Mouse (Mus musculus) adrenal gland (tissue): ENCODE measurements at regions not wholly inside any gene's neighbourhood (a gene's known extent, or its start where the extent isn't known, plus 50 kb on each side); places are given as distances from the start of the nearest gene placed in this dataset.

Source experiments
- intact Hi-C: fragments of 180-260 bp; cut with DNase I; formaldehyde crosslinking; loops from one replicate; pipeline ENCODE4 v1.15.1; 2025

GRCm38 (mm10) chr8:90504521-90504920, 156.4 kb upstream of the Tox3 start:
- intact Hi-C loops: no loop called here

GRCm38 (mm10) chr8:90503306-90503705, 155.2 kb upstream of the Tox3 start:
- intact Hi-C loops: no loop called here

- intact Hi-C loops: no loop called here
Observed at GRCm38 (mm10) chr8:90502879-90503278, 154.7 kb upstream of the Tox3 start.

DNA sequence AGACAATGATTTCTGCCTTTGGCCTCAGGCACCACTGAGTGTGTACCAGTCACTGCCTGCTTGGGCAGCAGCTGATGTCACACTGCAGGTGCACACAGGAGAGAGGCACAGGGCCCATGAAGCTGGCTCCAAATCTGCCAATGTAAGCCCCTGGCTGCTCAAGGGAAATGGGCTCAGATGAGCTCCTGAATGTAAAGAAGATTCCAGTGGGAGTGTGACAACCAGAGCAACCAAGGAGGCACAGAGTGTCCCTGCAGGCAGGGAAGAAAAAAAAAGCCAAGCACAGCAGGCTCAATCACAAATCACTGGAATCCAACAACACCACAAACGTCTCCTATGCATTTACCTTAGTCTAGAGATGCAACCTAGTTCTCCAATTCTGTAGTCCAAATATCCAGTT, 151.2 kb upstream of the Tox3 start:
- intact Hi-C loops: no loop called here

GRCm38 (mm10) chr8:90496658-90497163, 148.6 kb upstream of the Tox3 start:
- intact Hi-C loops: no loop called here

DNA sequence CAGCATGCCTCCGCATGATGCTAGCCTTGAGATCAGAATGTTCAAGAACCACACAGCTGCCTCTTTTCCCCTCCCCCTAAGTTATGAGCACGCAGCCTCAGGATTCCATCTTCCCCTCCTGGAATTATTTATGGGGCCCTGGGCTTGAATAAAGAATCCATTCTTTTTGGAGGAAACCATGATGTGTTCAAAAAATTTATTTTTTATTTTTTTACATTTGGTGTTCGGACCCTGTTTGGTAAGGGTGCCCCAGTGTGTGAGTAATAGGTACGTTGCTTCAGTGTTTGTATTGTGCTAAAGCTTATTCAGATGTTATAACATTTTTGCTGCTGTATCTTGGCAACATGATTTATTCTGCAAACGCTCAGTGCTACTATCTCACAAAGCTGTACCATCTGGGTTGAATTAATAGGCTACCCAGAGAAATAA, 147.8 kb upstream of the Tox3 start:
- intact Hi-C loops: no loop called here

DNA sequence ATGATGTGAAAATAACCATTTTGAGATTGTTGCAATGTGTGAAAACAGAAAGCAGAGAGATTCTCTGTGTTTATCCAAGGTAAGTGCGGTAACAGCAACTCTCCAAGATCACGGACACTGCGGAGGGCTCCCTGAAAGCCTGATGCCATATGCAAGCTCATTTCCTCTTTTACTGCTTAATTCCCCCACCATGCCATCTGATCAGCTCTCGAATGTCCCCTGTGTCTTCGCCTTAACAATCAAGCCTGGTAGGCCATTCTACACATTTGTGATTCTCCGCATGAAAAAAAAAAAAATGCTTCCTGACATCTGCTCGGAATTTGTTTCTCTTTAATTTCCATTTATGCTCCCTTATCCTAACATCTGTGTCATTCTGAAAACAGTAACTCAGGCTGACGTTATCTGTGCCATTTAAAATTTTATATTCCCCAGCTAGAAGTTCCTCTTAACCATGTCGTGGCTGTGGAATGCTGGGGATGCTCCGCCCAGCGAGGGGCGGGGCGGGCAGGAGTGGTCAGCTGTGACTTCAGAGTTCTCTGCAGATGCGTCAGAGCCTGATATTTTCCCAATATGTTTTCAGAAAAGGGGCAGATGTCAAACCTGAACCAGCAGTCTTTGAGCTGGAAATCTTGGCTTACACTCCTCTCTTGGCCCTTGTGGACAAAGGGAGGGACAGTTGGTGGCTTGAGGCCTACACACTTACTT, 144.5 kb upstream of the Tox3 start:
- intact Hi-C loops: no loop called here

GRCm38 (mm10) chr8:90491691-90492090, 143.5 kb upstream of the Tox3 start:
- intact Hi-C loops: no loop called here

DNA sequence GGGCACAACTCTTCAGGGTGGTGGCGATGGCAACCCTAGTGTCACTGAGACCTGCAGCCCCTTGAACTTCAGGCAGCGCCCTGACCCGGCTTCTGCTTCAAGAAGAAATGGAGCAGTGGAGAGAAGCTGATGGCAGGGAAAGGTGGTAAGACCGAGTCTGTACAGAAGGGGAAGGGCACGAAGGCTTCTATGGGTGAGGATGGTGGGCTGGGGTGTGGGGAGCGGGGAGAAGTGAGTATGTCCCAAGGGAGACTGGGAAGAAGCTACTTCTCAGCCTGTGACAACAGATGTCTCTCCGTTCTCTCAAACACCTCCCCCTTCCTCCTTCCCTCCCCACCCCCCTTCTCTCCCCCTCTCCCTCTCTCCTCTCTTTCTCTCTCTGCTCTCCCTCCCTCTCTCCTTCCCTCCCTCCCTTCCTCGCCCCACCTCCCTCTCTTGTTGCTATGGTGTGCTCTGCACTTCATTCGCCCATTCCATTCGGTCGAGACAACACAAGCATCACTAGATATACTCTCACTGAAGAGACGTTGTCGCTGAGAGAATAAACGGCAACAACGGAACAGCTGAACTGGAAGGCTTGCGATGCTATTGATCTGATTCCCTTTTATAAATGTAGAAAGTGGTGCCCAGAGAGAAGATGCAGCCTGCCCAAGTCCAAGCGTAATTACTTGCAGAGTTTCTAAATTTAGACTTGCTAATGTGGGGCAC, 142.7 kb upstream of the Tox3 start:
- intact Hi-C loops: no loop called here

DNA sequence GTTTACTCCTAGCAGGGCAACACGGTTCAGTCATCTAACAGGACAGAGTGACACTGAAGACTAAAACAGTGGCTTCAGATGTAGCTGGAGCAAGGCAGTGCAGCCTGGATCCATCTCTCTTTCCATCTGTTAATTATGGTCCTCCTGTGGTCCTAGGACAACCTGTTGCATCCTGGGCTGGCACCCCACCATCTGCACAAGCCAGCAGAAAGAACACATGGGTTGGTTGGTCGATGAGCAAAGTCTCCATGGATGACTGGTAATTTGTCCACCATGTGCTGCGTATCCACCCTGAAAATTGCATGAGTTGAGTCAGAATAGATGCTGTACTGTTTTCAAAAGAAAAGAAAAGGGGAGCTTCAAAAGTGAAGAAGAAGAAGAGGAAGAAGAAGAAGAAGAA, 138.4 kb upstream of the Tox3 start:
- intact Hi-C loops: no loop called here

DNA sequence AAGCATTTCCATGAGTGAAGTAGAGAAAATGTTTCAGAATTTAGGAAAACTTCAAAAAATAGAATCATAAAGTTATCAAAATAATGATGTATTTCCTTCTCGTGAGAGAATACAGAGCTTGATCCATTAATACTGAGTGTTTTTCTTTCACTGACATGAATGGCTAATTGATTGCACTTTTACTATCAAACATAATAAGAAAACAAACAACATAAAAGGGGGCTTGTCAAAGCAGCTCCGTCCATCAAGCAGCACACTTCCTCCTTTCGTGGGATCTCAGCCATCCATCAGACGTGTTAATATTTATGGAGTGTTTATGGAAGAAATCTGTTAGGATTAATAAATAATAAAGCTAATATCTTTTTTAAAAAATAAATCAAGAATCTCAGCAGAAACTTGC, 130.0 kb upstream of the Tox3 start:
- intact Hi-C loops: no loop called here

- intact Hi-C loops: no loop called here
Observed at GRCm38 (mm10) chr8:90474066-90474465, 125.9 kb upstream of the Tox3 start.

GRCm38 (mm10) chr8:90470826-90471225, 122.7 kb upstream of the Tox3 start:
- intact Hi-C loops: no loop called here

DNA sequence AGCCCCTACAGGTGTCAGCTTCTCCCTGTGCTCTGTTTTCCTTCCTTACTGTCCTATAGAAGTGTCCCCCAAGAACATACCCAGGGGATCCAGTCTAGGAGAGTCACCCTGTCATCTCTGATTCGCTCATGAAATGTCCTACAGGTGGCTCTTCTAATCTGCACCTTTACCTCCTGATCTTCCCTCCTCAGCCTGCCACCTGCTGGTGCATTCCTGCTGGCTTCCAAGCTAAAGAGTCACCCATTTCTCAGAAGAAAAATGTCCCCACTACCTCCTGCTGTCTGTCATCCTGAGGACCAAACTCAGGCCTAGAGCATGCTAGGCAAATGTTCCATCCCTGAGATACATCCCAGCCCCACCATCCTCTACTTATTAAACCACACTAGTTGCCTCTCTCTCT, 115.6 kb upstream of the Tox3 start:
- intact Hi-C loops: no loop called here

DNA sequence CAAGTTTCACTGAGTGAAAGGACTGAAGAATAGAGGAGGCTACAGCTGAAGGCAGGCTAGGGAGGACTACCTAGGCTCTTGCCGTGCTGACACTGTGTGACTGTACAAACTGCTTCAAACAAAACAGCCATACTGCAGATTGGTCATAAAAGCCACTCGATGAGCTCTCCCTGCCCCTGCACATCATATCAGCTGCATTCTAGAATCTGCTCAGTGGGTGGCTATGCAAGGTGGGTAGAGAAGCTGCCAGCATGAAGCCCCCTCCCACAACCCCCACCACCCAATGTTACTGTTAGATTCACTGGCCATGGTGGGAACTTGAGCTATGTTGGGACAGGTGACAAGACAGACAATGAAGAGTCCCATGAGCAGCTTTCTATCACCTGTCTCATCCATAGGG, 107.2 kb upstream of the Tox3 start:
- intact Hi-C loops: no loop called here

- intact Hi-C loops: no loop called here
Observed at GRCm38 (mm10) chr8:90454130-90454529, 106.0 kb upstream of the Tox3 start.

DNA sequence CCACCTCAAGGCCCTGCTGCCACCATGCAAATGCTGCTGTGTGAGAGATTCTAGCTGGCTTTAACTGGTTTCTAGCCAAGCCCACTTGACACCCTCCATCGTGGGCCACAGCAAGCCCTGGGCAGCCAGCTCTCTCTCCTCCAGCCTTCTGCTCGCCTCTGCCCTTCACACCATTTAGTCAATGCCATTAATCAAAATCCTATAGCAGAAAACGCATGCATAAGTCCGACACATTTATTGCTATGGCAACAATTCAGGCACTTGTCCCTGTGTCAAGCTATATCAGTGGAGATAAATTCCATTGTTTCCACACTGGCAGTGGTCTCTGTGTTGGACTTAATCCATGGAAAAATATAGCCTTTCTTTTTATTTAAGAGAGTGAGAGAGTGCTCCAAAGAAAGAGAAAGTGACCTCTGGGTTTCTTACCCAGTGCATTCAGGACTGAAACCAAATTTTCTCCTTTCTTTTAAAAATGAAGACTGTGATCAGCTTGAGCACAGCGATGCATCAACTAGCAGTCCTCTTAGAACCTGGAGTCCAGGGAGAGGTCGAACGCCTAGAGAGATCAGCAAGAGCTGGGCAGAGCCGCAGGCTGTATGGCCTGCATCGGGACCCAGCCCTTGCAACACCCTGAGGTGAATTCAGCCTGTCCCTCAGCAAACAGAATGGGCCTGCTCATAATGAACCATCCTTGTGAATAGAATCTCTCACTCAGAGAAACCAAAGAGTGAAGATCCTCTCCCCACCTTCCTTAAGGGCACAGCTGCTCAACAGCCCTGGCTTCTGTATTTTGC, 93.1 kb upstream of the Tox3 start:
- intact Hi-C loops: no loop called here

GRCm38 (mm10) chr8:90414021-90414420, 65.9 kb upstream of the Tox3 start:
- intact Hi-C loops: no loop called here
